Mouse (Mus musculus): ENCODE measurements at regions not wholly inside any gene's neighbourhood (a gene's known extent, or its start where the extent isn't known, plus 50 kb on each side); places are given as distances from the start of the nearest gene placed in this dataset.

DNA sequence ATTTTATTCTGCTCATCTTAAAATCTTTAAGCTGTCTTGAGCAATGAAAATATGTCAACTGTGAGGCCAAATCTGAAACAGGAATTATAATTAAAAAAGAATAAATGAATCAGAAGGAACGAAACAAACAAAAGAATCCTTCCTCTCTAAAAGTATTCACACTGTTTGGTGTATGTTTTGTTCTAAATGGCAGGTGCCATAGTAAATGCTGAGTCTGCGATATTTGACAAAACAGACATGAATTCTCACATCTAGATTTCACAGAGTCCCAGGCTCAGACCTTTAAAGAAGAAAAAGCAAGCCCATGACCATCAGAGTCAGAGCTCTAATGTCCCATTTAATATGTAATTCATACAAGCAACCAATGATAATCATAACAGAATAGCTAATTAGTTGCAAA, 316.6 kb upstream of the Gm11042 start:
- TF ChIP-seq CTCF (IDR thresholded peaks at IDR 0.05; ENCODE audit: low read depth) (no peak), EP300 (IDR thresholded peaks at IDR 0.05; ENCODE audit: low read depth) (no peak)

Measured in liver, postnatal 0 days (tissue).